Mouse (Mus musculus): ENCODE data around the gene Etv1.

DNA sequence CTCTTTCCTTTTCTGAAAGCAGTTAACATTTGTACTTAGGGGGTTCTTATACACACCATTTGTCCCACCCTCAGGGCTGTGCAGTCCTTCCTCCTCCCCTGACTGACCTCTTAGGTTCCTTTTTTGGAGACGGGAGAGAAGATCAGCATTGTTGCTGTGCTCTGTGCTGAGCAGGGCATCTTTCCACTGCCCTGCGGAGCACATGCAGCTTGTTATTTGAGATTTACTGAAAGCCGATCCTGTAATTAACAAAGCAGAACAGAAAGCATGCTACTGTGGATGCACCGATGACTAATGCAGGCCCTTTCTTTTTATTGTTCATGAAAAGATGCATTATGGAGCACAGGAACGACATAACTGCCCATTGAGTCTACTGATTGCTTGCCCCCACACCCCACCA, 75.1 kb downstream of the Etv1 start:
- no peak for TF ChIP-seq CTCF (IDR thresholded peaks at IDR 0.05; ENCODE audit: insufficient read depth, low read length)
- TF ChIP-seq POLR2A (IDR thresholded peaks at IDR 0.05; ENCODE audit: borderline replicate concordance, extremely low read depth, low read depth, low read length): no peak

All from lung, adult 2 months (tissue).